Mouse (Mus musculus): Measurements from ENCODE around the gene Txnrd2.

Gene Txnrd2

DNA sequence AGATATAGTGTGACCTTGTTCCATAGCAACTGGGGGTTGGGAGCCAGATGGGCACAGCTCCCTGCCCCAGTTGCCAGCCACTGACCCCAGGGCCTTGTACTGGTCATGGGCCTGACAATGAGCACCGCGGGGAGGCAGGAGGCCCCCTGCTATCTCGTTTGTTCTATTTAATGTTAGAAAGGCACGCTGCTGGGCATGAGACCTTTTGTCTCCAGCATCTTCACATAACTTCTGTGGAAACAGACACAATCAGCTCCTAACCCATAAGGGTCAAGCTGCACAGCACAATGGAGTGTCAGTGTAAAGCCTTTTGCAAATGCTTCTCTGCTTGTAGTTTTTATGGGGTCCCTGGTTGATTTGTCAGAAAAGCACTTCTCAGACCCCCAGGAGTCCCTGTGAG, 58.2 kb downstream of the Txnrd2 start:
- DNase-seq (ENCODE audit: low read depth, low spot score) = no peak

DNA sequence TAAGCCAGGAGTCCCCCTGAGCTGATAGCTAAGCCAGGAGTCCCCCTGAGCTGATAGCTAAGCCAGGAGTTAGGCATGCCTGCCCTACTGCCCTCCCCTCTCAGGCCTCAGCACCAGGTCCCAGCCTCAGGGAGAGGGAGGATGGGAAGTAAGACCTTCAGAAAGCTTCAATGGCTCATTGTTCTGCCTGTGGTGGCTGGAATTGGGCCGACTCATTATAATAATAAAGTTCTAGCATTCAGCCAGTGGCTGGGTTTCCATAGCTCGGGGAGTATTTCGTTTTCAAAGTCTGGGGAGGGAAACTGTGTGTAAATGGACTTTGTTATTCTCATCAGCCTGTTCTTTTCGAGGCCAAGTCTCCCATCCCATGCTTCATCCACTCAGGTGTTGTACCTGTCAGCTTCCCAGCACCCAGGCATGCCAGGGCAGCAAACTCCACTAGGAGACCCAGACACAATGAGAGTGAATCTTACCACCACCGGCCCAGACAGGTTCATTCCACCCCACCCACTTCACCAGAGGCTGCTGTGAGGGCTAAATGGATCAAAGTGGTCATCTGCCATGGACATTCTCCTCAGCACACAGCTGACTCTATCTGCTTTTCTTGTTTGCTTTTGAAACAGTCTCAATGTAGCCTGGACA, 58.7 kb downstream of the Txnrd2 start:
- DNase-seq (ENCODE audit: low read depth, low spot score) = peak; percentile 72

DNA sequence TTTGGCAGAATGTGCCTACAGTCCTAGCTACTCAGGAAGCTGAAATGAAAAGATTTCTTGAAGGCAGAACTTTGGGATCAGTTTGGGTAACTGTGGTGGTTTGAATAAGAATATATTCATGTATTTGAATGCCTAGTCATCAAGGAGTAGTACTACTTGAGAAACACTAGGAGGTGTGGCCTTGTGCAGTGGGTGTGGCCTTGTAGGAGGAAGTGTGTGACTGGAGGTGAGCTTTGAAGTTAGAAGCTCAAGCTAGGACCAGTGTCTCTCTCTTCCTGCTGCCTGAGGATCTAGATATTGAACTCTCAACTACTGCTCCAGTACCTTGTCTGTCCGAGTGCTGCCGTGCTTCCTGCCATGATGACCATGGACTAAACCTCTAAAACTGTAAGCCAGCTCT, 59.9 kb downstream of the Txnrd2 start:
- DNase-seq (ENCODE audit: low read depth, low spot score) = peak; percentile 79

DNA sequence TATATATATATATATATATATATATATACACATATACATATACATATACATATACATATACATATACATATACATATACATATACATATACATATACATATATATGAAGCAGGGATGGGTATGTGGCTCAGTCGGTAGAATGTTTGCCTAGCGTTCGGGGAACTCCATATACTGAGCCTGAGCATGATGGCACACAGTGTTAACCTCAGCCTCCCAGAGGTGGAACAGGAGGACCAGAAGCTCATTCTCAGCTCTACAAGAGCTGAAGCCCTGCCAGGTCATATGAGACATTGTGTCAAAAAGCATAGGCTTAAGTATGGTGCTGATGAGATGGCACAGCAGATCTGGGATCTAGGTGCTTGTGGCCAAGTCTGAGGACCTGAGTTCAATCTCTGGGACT, 64.1 kb downstream of the Txnrd2 start:
- DNase-seq (ENCODE audit: low read depth, low spot score) = no peak

DNA sequence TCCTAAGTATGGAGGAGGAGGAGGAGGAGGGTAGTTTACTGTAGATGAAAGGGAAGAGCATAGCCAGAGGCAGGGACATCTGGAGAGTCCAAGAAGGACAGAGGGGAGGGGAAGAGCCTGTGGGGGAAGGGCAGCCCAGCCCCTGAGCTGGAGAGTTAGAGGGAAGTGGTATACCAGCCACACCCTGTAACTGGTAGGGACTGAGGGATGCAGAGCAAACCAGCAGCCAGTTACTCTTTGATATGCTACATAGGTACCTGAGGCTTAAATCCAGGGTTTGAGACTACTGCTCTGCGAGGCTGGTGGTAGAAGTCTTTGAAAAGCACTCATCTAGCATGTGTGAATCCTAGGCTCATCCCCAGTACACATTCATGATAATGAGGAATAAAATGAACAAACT, 64.7 kb downstream of the Txnrd2 start:
- no peak for DNase-seq (ENCODE audit: low read depth, low spot score)

DNA sequence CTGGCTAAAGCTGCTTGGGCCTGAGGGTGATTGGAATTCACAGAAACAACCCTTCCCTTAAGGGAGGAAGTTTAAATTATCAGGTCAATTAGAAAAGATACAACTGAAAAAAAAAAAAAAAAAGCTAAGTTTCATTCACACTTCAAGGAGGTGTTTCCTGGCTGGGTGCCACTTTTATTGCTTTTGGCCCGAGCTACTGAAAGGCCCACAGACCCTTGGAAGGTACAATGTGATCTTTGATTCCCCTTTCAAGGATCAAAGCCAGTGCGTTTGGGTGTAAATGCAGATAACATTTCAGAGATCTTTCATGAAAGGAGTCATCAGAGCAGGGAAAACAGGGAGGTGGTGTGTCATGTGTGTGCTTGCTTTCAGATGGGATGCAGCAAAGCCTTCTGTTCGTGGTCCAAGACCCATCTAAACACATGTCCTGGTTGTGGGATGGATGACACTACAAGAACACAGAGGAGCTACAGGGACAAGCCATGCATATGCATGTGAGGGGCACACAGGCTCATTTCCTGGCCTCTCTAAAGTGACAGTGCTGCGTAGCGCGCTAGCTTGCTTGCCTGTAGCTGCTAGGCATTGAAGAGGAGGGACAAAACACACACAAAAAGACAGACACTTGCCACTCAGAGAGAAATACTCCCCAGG, 71.8 kb downstream of the Txnrd2 start:
- DNase-seq (ENCODE audit: low read depth, low spot score) = no peak

DNA sequence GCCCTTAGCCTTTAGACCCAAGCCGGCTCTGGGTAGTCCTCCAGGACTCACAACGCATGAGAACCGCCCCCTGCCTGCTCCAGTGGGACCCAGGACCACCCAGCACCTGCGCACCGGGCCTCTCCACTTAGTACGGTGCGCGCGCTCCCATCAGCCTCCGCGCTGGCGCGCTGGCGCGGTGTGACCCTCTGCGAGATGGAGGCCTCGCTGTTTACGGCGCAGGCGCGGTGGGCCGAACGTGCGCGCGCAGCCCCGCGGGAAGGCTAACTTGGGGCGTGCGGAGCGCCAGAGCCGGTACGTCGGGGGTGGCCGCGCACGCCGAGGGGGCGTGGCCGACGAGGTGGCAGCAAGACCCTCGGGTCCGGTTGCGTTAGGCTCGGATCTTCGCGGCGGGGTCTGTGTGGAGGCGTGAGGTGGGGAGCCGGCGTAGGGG, 72.4 kb downstream of the Txnrd2 start, which contains the start of the genes Gnb1l and Rtl10:
Gene Gnb1l (plus strand): TSS at position 156 of the 433 bp plus-strand sequence.
Gene Rtl10 (plus strand): TSS at position 344 of the 433 bp plus-strand sequence.
- DNase-seq (ENCODE audit: low read depth, low spot score) = peak; percentile 99

DNA sequence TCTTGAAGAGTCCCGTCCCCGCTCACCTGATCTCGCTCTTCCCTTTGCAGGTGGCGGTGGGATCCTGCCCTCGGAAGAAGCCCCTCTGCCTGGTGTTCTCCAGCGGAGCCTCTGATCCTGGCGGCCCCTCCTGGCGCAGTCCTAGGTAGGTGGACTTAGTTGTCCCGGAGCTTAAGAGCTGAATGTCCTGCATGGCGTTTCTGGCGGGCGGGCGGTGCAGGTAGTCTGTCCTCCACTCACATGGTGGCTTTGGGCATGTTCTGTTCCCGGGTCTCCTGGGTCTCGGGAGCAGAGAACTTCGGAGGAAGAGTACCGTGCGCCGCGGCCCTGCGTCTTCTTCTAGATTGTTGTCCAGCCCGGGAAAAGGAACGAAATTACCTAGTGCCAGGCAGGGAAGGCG, 72.8 kb downstream of the Txnrd2 start:
- DNase-seq (ENCODE audit: low read depth, low spot score) = no peak

DNA sequence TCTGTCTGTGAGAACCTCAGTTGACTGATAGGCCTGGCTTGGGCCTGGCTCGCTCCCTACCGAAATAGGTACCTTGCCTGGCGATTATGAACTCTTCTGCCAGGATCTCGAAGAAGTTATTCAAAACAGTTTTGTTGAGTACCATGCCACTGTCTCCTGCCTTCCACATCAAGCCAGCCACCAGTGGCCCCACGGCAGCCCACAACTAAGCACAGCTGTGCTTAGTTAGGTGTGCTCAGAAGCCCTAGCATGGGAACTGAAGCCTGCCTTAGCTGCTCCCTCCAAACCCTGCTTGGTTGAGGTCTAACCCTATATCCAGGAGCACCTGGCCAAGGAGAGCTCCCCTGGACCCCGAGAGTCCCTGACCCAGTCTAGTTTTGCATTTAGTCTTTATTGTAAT, 75.3 kb downstream of the Txnrd2 start:
- DNase-seq (ENCODE audit: low read depth, low spot score) = no peak

DNA sequence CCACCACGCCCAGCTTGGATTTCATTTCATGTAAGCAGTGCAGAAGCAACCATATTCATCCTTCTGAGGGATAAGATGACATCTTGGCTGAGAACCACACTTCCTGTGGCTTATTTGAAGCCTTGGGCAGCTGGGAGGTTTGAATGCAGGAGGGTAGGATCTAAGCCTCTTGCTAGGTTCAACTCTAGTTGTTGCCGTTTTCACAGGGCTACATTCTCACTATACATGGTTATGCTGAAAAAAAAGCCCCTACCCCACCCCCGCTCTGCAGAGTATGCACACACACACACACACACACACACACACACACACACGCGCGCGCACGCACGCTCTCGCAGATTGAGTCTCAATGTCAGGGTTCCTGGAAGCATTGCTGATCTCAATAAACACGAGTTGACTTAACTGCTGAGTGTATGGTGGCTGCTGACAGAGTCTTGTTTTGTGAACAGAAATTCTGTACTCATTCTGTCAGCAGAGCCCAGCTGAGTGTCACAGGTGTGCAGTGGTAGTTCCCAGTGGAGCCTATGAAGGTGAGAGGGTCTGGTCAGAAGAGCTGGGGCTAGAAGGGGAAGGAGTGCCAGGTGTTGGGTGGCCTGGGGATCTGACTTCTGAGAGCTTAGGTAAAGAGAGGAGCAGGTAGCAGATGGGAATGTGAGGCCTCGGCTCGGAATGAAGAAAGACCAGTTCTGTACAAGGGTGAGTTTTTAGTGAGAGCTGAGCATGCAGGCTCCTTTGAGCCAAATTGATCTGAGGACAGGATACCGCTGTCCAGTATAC, 77.6 kb downstream of the Txnrd2 start:
- DNase-seq (ENCODE audit: low read depth, low spot score) = no peak

DNA sequence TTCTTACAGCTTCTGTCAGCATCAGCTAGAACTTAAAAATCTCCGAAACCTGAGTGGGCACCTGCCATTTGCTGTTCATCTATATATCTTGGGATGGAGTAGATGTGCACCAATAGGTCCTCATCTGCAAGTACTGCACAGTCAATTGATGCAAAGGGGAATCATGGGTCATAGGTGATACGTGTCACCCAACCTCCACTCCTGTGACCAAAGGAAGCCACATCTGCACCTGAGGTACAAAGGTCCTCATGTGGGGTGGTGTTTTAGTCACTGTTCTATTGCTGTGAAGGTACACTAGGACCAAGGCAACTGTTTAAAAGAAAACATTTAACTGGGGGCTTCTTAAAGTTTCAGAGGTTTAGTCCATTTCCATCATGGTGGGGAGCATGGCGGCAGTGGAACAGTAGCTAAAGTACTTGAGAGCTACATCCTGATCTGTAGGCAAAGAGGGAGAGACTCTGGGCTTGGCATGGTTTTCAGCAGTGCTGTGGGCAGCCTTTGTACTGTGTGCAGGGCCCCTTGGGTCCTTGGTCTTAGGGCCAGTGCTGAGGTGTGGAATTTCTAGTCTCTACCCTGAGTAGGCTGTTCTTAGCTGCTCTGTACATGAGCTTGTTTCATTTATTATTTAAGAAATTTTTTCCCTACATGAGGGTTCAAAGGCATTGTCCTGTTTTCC, 80.5 kb downstream of the Txnrd2 start:
- DNase-seq (ENCODE audit: low read depth, low spot score) = no peak

DNA sequence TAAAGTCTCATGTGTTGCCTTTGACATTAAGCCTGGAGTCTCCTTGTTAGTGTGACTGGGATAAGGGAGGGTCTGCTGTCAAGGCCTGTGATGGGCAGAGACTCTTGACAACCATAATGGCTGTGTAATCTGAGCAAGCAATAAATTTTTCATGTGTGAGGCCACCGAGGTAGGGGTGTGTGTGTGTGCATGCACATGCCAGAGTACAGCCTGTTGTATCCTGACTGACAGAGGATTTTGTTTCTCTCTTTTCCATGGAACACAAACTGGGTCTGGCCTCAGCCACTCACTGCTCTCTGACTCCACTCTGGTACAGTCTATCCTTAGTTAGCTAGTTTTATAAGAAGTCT, 81.0 kb downstream of the Txnrd2 start:
- no peak for DNase-seq (ENCODE audit: low read depth, low spot score)

DNA sequence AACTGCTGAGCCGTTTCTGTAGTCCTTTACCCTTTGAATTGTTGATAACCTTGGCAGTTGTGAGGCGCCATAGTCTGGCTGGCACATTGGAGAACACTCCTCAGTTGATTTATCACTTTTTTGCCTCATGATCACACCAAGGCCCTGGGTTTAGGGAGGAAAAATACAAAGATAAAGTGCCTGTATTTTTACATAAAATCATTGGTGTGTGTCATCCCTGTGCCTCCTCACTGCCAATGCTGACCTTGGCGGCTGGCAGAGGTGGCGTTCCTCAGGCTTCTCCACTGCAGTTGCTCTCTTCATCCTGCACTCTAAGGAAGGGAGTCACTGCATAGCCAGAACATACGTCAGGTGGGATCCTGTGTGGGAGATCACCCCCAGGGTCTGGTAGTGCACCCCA, 85.6 kb downstream of the Txnrd2 start:
- DNase-seq (ENCODE audit: low read depth, low spot score) = no peak

DNA sequence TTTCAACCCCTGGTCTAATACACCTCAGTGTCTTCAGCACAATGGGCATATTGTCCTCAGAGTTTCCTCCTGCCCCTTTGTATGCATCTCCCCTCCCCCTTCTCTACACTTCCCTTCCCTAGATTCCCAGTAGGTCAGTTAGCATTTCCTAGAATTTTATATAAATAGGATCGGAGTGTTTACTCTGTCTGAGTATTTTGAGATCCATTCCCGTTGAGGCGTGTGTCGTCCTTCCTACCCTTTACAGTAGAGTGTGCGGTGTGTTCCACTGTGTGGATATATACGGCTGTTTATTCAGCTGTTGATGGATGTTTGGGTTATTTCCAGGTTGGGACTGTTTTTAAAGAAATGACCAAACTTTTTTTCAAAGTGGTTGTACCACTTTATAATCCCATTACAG, 87.3 kb downstream of the Txnrd2 start:
- no peak for DNase-seq (ENCODE audit: low read depth, low spot score)

DNA sequence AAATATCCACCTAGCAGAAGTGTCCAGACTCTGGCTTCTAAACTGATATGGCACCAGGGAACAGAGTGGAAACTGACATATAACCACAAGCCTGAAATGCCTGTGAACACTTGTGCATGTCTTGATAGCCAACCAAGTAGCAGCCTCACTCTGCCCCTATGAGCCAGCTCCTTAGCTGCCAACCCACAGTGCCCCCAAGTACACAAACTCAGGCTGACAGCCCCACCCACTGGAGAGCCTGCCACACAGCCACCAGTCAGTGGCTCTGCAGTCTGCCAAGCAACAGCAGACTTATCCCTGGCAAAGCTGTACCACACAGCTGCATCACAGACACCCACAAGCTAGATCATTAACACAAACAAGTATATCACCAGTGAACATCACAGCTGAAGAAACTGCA, 91.9 kb downstream of the Txnrd2 start:
- no peak for DNase-seq (ENCODE audit: low read depth, low spot score)

DNA sequence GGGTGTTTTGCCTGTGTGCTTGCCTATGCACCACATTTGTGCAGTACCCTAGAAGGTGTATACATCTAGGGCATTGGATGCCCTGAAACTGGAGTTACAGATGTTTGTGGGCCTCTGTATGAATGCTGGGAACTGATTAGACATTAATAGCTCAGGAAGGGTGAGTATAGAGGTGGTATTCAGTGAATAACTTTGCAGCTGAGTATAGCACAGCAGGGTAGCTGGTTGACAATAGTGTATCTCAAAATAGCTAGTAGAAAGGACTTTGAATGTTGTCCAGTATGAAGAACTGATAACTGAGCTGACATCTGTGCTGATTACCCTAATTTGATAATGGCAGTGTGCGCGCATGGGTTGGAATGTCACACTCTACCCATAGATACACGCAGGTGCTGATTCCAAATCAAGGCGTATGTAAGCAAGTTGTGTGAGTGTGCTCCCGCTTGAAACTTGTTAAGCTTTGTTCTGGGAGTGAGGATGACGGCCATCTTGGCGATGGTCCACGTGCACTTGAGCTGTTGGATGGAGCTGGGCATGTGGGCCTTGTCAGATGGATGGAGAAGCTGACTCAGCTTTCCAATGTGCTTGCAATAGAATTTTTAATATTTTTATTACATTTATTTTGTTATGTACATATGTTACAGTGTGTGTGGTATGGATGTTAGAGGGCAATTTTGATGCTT, 97.5 kb downstream of the Txnrd2 start:
- no peak for DNase-seq (ENCODE audit: low read depth, low spot score)

DNA sequence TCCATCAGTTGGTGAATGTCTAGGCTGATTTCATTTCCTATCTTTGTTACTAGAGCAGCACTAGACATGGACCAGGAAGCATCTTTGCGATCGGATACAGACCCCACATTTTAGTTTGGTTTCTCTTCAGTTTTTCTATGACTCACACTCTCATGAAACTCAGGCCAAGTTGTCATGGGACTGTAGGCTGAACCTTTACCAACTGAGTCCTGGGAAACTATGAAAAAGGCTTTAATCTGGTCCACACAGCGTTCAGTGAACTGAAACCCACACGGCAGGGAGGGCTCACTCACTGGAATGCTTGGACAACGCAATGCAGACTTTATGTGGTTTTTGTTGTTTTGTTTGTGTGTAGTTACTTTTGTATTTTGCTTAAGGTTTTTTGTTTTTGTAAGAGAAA, 102.5 kb downstream of the Txnrd2 start:
- no peak for DNase-seq (ENCODE audit: low read depth, low spot score)

Data from ZHBTc4 (cell line).